Mouse (Mus musculus): Measurements from ENCODE around the gene Trim44.

The Trim44 gene

DNA sequence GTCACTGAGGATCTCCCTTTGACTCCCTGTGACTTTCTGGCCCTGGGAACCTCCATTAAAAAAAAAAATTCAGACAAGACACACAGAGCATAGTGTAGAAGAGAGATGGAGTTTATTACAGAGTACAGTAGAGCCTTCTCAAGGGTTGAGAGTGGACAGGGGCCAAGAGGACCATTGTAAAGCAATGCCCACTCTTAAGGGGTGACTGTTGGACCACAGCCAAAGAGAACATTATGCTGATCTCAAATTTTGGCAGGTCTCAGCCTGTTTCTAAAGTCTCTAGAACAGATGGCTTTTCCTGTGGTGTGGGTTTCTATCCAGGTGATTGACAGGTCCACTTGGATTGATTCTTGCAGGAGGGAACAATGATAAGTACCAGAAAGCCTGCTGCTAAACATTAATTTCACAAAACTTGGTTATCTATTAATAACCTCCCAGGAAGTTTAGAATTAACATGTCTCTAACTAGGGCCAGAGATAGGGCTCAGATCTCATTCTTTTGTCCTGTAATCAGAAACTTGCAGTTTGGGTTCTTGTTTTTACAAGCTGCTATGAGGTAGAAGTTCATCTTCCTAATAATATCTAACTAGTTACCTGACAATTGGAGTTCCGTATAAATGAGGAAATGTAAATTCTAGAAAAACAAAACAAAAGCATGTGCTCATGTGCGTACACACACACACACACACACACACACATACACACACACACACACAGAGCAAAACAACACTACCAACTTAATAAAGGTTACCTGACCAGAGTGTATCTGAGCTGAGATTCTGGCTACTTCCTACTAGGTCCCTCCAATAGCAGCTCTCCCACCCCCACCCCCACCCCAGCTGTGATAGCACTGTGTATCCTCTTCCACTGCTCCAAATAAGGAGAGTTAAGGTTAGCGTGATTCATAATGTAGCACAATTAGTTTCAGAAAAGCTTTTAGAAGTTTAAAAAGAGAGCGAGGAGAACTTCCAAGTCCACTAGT is 1.0 kb downstream of the Trim44 start:
- DNase-seq (ENCODE audit: low spot score) = no peak

- no peak for DNase-seq (ENCODE audit: low spot score)
Measured at GRCm38 (mm10) chr2:102403982-102404381, 3.6 kb downstream of the Trim44 start.

GRCm38 (mm10) chr2:102403306-102403705 is 4.3 kb downstream of the Trim44 start:
- no peak for DNase-seq (ENCODE audit: low spot score)

GRCm38 (mm10) chr2:102401352-102401692 is 6.3 kb downstream of the Trim44 start:
- DNase-seq (ENCODE audit: low spot score) = no peak

DNA sequence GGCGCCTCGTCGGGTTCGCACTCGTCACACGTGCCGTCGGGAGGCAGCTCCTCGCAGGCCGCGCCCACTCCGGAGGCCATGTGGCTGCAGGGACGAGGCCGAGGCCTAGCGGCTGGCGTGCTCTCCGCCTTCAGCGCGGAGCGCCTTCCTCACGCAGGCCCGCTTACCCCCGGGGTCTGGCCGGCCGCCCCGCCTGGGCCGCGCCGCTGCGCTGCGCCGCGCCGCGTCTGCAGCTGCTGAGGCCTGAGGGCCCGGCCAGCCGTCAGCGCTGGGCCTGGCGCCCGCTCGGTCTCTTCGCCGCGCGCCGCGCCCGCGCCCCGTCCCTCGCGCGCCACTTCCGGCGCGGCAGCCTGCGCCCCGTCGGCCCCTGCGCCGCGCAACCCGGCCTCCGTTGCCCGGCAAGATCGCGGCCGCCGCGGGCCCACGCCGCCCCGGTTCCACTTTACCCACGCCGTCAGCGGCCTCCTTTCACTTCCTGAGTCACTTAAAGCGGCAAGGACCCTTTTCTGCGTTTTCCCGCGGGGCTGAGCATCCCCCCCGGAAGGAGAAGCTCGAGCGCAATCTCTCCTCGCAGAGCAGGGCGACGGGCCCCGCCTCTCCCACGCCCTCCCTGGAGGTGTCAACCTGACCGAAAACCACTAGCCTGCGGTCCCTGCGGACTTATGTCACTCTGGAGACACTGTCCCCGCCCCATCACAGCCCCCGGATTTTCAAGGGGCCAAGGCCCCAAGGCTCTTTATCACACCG is 6.8 kb downstream of the Trim44 start:
- peak; percentile 80 for DNase-seq (ENCODE audit: low spot score)

DNA sequence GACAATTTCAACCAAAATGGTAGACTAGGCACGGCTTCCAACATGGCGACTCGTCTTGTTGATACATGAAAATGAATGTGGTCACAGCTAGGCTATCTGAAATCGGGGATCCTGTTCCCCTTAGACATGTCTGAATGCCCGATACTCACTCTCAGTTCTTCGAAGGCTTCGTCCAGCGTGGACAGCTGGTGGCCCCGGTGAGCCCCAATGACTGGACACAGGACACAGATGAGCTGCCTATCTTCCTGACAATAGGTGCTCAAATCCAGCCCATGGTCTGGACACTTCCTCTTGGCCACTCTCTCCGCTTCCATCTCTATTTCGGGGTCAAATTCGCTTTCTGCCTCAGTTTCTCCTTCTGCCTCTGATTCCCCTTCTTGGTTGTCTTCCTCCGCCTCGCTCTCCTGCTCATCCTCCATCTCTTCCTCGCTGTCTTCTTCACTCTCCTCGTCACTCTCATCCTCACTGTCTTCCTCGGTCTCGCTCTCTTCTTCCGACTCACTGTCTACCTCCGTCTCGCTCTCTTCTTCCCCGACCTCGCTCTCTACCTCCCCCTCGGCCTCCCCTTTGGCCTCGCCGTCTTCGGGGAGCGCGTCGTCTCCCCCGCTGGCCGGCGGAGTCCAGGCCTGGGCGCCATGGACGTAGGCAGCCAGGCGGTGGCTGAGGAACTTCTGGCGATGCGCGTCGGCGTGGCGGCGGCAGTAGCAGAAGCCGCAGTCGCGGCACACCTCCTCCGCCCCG is 7.6 kb downstream of the Trim44 start:
- DNase-seq (ENCODE audit: low spot score) = no peak

DNA sequence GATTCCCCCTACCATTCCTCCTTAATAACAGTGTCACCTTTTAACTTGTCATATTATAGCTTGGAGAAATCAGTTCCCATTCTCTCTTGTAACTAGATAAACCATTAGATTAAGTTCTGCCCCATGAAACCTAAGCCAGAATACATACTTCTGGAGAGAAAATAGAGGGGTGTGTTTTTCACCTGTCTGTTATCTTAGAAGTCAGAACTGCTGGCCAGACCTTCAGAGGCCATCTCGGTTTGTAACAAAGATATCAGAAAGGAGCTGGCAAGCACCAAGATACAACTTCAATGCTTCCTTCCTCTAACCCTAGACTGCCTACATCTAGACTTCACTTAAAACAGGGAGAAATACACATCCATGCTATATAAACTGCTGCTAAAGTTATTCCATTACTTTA is 11.1 kb downstream of the Trim44 start:
- no peak for DNase-seq (ENCODE audit: low spot score)

DNA sequence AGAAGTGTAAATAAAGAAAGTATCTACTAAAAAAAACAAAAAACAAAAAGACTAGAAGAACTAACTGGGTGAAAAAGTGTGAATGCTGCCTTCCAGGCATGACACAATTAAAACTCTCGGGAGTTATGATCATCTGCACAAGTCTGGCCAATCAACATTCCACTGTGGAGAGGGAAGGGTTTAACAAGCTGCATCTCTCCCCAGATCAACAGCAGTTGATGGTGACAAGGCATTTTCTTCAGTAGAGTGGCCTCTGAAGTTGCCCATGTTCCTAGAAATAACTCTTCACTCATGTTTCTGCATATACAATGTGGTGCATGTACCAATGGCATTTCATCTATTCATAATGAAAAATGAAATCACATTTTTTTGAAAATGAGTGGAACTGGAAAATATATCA is 14.2 kb downstream of the Trim44 start:
- DNase-seq (ENCODE audit: low spot score) = no peak

DNA sequence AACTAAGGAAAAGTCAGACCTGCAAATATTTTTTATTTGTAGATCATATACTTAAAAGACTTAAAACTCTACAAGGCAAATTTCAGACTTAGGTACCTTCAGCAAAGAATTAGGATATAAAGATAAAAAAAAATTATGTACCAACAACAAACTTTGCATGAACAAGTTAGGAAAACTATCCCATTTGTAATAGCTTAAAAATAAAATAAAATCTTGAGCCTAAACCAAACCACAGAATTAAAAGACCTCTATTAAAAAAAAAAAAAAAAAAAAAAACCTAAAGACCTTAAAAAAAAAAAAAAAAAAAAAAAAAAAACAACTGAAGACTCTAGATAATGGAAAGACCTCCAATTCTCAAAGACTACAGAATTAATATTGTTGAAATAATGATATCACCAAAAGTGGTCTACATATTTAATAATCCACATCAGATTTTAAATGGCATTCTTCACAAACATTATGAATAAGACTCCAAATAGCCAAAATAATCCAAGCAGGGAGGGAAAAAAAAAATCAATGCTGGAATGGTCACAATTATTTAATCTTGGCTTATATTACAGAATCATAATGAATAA is 22.2 kb downstream of the Trim44 start:
- DNase-seq (ENCODE audit: low spot score) = no peak

GRCm38 (mm10) chr2:102384496-102384895 is 23.1 kb downstream of the Trim44 start:
- DNase-seq (ENCODE audit: low spot score) = no peak

DNA sequence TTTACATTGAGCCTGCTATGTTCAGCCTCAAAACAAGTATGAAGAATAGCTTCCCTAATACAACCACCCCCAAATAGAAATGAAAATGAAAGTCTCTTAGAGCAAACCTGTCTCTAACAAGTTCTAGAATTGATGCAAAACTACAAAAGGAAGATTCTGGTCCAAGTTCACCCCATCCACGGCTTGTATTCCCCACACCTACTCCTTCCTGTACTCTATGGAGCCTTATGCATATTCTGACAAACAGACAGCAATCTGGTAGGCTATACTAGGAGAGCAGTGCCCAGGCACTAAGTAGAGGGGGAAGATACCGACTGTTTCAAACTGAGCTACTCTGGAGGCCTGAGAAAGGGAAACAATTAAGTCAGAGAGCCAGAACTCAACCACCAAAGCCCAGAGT is 23.6 kb downstream of the Trim44 start:
- DNase-seq (ENCODE audit: low spot score) = no peak

DNA sequence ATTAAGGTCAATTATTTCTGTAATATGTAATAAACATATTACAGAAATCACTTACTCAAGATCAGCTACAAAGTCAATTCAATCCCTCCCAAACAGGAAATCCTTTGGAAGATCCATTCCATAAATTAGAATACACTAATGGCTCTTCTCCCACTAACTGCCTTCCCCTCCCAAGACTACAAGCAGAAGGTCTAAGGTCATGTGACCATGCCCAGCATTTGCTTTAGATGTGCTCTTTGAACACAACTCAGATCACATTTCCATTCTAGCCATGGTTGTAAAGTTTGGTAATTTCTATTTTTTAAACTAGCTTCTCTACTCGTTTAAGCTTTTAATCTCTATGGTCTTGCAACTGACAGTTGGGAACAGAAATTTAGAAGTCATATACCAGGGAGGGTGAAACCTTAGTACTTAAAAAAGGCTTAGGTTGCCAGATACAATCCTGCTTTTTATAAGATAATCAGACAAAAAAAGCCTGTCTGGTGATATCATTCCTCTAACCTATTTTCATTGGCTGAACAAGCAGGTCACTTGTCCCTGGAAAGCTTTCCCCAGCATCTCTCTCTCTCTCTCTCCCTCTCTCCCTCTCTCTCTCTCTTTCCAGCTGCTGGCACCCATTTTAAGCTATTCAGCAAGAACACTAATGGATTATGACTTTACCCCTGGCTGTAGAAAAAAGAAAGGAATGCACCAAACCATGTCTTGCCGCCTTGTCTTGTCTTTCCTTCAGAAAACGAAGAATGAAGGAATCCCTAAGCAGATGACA is 24.4 kb downstream of the Trim44 start:
- DNase-seq (ENCODE audit: low spot score) = no peak

GRCm38 (mm10) chr2:102382519-102382918 is 25.1 kb downstream of the Trim44 start:
- DNase-seq (ENCODE audit: low spot score) = no peak

GRCm38 (mm10) chr2:102380581-102380980 is 27.0 kb downstream of the Trim44 start:
- no peak for DNase-seq (ENCODE audit: low spot score)

DNA sequence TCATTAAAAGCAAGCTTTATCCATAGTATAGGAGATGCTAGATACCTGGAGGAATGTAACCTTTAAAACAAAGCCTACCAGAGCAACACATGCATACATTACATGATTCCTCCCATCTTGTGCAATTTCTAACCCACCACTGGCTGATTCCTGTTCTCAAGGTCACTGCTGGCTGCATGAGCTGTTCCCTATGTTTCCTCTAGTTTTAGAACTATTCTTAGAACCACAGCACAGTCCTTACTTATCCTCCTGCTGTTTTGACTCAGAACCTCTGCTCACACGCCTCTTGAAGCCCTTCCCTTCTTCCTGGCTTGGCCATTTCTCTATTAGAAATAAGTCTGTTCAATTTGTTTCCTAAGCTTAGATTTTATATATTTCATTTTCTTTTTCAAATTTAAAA is 28.7 kb downstream of the Trim44 start:
- DNase-seq (ENCODE audit: low spot score) = no peak

- DNase-seq (ENCODE audit: low spot score) = no peak
Measured at GRCm38 (mm10) chr2:102378381-102378780, 29.2 kb downstream of the Trim44 start.

DNA sequence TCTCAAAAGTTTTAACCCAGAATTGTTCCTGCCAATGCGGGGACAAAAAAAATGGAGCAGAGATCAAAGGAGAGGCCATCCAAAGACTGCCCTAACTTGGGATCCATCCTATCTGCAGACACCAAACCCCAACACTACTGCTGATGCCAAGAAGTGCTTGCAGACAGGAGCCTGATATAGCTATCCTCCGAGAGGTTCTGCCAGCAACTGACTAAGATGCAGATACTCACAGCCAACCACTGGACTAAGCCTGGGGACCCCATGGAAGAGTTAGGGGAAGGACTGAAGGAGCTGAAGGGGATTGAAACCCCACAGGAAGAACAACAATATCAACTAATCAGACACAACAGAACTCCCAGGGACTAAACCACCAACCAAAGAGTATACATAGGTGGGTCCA is 30.3 kb downstream of the Trim44 start:
- peak; percentile 17 for DNase-seq (ENCODE audit: low spot score)

DNA sequence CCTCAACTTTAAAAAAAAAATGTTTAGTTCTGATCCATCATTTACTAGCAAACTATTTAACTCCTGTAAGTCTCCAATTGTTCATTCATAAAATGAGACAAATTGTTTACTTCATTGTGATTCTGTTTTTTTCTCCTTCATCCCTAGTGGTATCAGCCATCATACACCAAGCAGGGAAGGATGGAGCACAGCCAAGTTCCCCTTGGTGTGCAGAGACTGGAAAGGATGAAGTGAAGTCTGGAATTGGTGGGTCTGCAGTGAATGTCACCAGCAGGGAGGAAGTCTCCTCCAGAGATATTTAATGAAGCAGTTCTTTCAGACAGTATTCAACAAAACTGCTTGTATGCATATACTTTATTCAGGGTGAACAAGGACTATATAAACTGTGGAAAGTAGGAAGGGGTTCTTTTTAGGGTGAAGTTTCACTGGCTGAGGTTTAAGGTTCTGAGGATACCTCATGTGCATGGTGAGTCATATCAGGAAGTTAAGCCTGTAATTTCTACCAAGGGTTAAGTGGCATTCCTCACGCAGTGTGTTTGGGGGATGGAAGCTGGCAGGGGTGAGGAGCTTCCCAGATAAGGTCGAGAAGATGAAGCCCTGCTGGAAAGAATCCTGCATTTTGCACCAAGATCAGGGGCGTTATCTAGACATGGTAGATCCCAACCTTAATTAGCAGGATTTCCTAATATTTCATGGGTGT is 34.1 kb downstream of the Trim44 start:
- DNase-seq (ENCODE audit: low spot score) = no peak

- DNase-seq (ENCODE audit: low spot score) = no peak
Measured at GRCm38 (mm10) chr2:102372690-102373089, 34.9 kb downstream of the Trim44 start.

DNA sequence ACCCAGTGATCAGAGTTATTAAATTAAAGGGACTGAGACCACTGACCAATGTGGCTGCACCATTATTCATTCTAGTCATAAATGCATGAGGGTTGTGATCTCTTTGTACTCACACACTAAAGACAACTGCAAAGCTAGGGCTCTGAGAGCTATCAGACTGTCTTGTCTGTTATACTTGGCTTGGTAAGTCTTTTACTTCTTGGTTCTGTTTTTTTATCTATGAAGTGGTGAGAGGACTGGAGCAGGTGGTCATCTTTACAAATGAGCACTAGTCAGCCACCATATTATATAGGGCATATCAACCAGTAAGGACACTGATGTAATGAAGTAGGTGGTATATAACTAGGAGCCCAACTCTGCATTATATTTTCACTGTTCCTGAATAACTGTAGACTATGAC is 36.3 kb downstream of the Trim44 start:
- DNase-seq (ENCODE audit: low spot score) = no peak

Data from spleen, adult 12 weeks (tissue).